Mouse (Mus musculus): ENCODE data around the gene Cebpg. TPM values are rescaled to one million over a fixed set of nuclear protein-coding genes. Genes with fewer than 3 reads are reported as not detected.

Gene Cebpg
- total and polyA plus RNA-seq, 2 experiments: 8.5 to 24.9 TPM

- Histone ChIP-seq H3K36me3 (ENCODE audit: control insufficient read depth, insufficient read depth, low read length) (no peaks in the 10 kb centered on the region), H3K27me3 (ENCODE audit: control insufficient read depth, insufficient read depth, low read length) (no peaks in the 10 kb centered on the region), H3K79me2 (ENCODE audit: control insufficient read depth, insufficient read depth, low read length) (no peaks in the 10 kb centered on the region), H3K9ac (ENCODE audit: low read depth, low read length) (no peak overlapping the region), H3K27ac (replicated peaks; ENCODE audit: insufficient read depth, low read depth, low read length) (no peak overlapping the region), H3K4me3 (ENCODE audit: insufficient read depth, low read depth, low read length) (no peak overlapping the region), H3K4me1 (ENCODE audit: control insufficient read depth, insufficient read depth, low read length) (peaks cover 22% of the 10 kb centered on the region)
- TF ChIP-seq CTCF (IDR thresholded peaks at IDR 0.05; ENCODE audit: low read depth, low read length) (no peak), POLR2A (IDR thresholded peaks at IDR 0.05; ENCODE audit: extremely low read depth, insufficient read depth, low read length) (no peak)
- no peak for DNase-seq (ENCODE audit: extremely low read depth, low read depth, low spot score)
- WGBS: 82% methylated on average over 12 of the region's 12 CpGs
These were observed 28.4 kb upstream of the Cebpg start for GRCm38 (mm10) chr7:35084565-35085360.

DNA sequence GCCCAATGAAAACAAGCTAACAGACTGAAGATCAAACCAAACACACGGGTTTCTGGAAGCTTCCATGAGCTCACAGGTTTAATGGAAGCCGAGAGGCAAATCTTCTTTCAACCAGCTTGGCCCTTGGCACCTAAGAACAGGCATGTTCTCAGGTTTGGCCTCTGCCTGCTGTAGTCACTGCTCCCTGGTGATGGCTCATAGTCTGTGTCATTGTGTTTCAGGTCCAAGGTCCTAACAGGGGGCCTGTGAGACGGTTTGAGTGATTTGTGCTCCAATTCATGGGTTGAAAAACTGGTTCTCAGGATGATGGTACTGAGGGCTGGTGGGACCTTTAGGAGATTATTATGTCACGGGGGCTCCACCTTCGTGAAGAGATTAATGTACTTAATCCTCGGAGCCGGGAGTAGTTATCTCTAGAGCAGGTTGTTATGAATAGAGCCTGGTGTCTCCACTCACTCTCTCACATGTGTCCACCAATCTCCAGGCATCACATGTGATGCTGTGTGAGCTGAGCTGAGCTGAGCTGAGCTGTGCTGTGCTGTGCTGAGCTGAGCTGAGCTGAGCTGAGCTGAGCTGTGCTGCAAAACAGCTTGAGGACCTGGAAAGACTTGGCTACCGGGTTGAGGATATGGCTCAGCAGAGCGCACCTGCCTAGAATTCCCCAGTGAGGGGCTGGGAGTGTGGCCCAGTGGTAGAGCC, 25.2 kb upstream of the Cebpg start:
- Histone ChIP-seq H3K36me3 (ENCODE audit: control insufficient read depth, insufficient read depth, low read length) (no peaks in the 10 kb centered on the region), H3K9ac (ENCODE audit: low read depth, low read length) (peak overlapping the region; percentile 10), H3K4me1 (ENCODE audit: control insufficient read depth, insufficient read depth, low read length) (peaks cover 13% of the 10 kb centered on the region), H3K4me3 (ENCODE audit: insufficient read depth, low read depth, low read length) (peak overlapping the region; percentile 6; the same call in 1 of the 2 replicates), H3K27me3 (ENCODE audit: control insufficient read depth, insufficient read depth, low read length) (no peaks in the 10 kb centered on the region), H3K79me2 (ENCODE audit: control insufficient read depth, insufficient read depth, low read length) (no peaks in the 10 kb centered on the region), H3K27ac (replicated peaks; ENCODE audit: insufficient read depth, low read depth, low read length) (peak overlapping the region; percentile 88)
- DNase-seq (ENCODE audit: extremely low read depth, low read depth, low spot score): no peak
- TF ChIP-seq CTCF (IDR thresholded peaks at IDR 0.05; ENCODE audit: low read depth, low read length): no peak
- TF ChIP-seq POLR2A (IDR thresholded peaks at IDR 0.05; ENCODE audit: extremely low read depth, insufficient read depth, low read length): no peak
- WGBS: 57% methylated on average over 9 of the region's 9 CpGs

DNA sequence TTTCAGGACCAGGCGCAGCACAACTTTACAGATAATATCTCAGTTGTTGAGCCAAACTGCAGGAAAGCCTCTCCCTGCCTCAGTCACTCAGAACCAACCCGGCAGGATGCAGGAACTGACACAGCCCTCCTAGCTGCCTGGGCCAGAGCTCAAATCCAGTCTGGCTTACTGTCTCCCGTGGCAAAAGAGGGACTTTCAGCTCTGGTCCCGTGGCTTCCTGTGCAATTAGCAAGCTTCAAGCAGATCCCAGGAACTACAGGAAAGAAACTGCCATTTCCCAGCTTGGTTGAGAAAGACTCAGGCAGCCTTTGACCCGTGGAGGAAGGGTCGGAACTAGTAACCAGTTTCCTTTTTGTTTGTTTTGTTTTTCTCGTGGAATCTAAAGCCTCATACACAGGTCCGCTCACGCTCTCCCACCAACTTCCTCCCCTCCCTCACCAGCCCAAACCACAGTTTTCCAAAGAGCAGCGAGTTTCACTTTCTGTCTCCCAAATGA, 24.5 kb upstream of the Cebpg start:
- Histone ChIP-seq H3K36me3 (ENCODE audit: control insufficient read depth, insufficient read depth, low read length) (no peaks in the 10 kb centered on the region), H3K79me2 (ENCODE audit: control insufficient read depth, insufficient read depth, low read length) (no peaks in the 10 kb centered on the region), H3K27ac (replicated peaks; ENCODE audit: insufficient read depth, low read depth, low read length) (peak overlapping the region; percentile 88), H3K9ac (ENCODE audit: low read depth, low read length) (peak overlapping the region; percentile 67), H3K4me1 (ENCODE audit: control insufficient read depth, insufficient read depth, low read length) (peaks cover 13% of the 10 kb centered on the region), H3K27me3 (ENCODE audit: control insufficient read depth, insufficient read depth, low read length) (no peaks in the 10 kb centered on the region), H3K4me3 (ENCODE audit: insufficient read depth, low read depth, low read length) (peak overlapping the region; percentile 18)
- DNase-seq (ENCODE audit: extremely low read depth, low read depth, low spot score): peak; percentile 91
- WGBS: under 1% methylated on average over 10 of the region's 10 CpGs
- TF ChIP-seq CTCF (IDR thresholded peaks at IDR 0.05; ENCODE audit: low read depth, low read length) (no peak), POLR2A (IDR thresholded peaks at IDR 0.05; ENCODE audit: extremely low read depth, insufficient read depth, low read length) (no peak)

DNA sequence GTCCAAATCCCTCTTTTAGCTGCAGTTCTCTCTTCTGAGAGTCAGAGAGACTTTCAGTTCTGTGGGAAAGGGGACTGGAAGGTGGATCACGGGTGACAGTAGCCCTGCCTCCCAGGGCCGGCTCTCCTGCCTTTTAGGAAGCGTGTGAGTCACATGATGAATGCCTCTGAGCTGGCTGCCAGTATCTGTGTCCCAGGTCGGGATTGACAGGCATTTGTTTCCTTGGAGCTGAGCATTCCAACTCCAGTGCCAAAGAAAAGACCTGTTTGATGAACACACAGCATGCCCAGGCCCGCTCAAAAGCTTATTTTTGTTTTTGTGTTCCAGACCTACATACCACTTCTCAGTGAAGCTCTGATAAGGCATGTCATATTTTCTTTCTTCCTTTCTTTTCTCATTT, 20.3 kb upstream of the Cebpg start:
- peak overlapping the region; percentile 84 for H3K27ac ChIP-seq (replicated peaks; ENCODE audit: insufficient read depth, low read depth, low read length)
- H3K27me3 ChIP-seq (ENCODE audit: control insufficient read depth, insufficient read depth, low read length): no peaks in the 10 kb centered on the region
- peaks cover 6% of the 10 kb centered on the region for H3K4me1 ChIP-seq (ENCODE audit: control insufficient read depth, insufficient read depth, low read length)
- H3K79me2 ChIP-seq (ENCODE audit: control insufficient read depth, insufficient read depth, low read length): no peaks in the 10 kb centered on the region
- no peak overlapping the region for H3K4me3 ChIP-seq (ENCODE audit: insufficient read depth, low read depth, low read length)
- 11% methylated on average over 5 of the region's 5 CpGs for WGBS
- DNase-seq (ENCODE audit: extremely low read depth, low read depth, low spot score): peak; percentile 86
- H3K36me3 ChIP-seq (ENCODE audit: control insufficient read depth, insufficient read depth, low read length): no peaks in the 10 kb centered on the region
- peak overlapping the region; percentile 42; the same call in 1 of the 2 replicates for H3K9ac ChIP-seq (ENCODE audit: low read depth, low read length)
- TF ChIP-seq CTCF (IDR thresholded peaks at IDR 0.05; ENCODE audit: low read depth, low read length) (no peak), POLR2A (IDR thresholded peaks at IDR 0.05; ENCODE audit: extremely low read depth, insufficient read depth, low read length) (no peak)

- Histone ChIP-seq H3K9ac (ENCODE audit: low read depth, low read length) (no peak overlapping the region), H3K36me3 (ENCODE audit: control insufficient read depth, insufficient read depth, low read length) (no peaks in the 10 kb centered on the region), H3K27ac (replicated peaks; ENCODE audit: insufficient read depth, low read depth, low read length) (no peak overlapping the region), H3K27me3 (ENCODE audit: control insufficient read depth, insufficient read depth, low read length) (no peaks in the 10 kb centered on the region), H3K4me3 (ENCODE audit: insufficient read depth, low read depth, low read length) (no peak overlapping the region), H3K4me1 (ENCODE audit: control insufficient read depth, insufficient read depth, low read length) (no peaks in the 10 kb centered on the region), H3K79me2 (ENCODE audit: control insufficient read depth, insufficient read depth, low read length) (no peaks in the 10 kb centered on the region)
- DNase-seq (ENCODE audit: extremely low read depth, low read depth, low spot score): no peak
- 90% methylated on average over 8 of the region's 8 CpGs for WGBS
- TF ChIP-seq CTCF (IDR thresholded peaks at IDR 0.05; ENCODE audit: low read depth, low read length): no peak
- TF ChIP-seq POLR2A (IDR thresholded peaks at IDR 0.05; ENCODE audit: extremely low read depth, insufficient read depth, low read length): no peak
These were observed 10.4 kb upstream of the Cebpg start for GRCm38 (mm10) chr7:35066640-35067212.

All from liver, adult 2 months (tissue).